Mouse (Mus musculus): Measurements from ENCODE around the gene Sox9.
A peak's percentile ranks its signal among the peaks of the same experiment; 100 is the strongest.

Sox9 gene

DNA sequence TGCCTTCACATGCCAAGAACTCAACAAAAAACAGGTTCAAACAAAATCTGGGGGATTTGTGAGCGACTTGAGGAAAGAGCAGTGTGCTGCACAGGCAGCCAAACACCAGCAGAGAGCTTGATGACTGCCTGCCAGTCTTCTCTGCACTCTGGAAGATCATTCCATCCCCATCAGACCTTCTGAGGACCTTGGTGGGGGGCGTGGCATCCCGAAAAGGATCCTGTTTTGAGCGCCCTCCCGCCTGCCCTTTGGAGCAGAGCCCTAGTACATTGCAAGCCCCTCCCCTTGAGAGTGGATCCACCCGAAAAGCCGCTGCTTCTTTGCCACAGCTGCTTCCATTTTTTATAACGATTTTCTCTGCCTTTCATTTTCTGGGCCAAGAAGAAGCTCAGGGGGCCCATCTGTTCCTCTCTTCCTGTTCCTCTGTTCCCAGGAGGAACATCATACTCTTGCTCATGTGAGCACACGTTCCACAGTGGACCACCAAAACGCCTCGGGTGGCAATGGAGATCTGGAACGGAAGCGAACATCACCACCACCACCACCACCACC lies 16.9 kb downstream of the Sox9 start:
- DNase-seq (ENCODE audit: low spot score in 2 of 2) = no peak

DNA sequence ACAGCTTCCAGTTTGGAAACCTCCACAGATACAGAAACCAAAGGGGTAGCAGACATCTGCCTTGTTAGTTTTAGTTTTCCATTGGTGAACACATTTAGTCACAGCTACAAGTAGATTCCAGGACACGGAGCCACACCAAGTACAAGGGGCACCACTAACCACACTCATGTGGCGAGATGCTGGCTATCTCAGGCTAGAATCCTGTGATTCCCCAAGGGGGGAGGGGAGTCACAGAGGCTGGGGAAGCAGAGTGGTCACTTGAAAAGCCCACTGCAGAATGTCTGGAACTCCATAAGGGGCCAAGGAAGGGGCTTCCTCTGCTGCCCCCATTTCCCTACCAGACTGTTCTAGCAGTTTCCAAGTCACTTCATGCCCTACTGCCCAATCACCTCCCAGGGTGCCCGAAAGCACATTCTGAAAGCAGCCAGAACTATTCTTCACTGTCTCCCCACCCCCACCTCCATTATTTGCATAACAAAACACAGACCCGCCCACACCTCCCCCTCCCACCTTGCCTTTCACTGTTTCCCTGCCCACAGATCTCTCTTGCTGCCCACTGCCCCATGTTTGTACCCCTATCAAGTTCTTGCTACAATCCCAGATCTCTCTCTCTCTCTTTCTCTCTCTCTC lies 19.3 kb downstream of the Sox9 start:
- no peak for DNase-seq (ENCODE audit: low spot score in 2 of 2)

DNA sequence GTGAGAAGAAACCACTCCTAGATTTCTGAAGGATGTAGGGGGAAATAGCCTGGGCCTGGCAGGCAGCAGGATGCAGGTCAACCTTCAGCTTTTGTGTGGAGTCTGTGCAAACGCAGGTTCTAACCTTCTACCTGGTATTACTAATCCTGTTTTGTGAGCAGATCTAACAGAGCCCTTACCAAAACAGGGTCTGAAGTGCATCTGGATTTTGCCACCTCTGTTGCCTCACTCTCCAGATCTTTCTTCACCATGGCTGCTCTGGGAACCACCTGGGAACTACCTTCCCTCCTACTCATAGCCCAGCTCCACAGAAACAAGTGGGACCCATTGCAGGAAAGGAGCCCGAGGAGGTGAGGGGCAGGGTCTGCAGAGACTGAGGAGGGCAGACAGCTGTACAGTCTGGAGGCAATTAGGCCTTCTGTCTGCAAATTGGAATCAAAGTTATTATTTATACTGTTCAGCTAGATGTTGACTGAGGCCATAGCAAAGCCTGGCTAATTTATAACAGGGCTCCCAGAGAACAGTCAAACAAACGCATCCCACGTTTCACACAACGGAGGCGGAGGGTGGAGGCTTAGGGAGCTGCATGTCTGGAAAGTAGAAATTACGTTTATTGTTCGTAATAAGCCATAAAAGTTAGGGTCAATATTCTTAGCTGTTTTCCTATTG lies 25.9 kb downstream of the Sox9 start:
- DNase-seq (ENCODE audit: low spot score in 2 of 2) = no peak

DNA sequence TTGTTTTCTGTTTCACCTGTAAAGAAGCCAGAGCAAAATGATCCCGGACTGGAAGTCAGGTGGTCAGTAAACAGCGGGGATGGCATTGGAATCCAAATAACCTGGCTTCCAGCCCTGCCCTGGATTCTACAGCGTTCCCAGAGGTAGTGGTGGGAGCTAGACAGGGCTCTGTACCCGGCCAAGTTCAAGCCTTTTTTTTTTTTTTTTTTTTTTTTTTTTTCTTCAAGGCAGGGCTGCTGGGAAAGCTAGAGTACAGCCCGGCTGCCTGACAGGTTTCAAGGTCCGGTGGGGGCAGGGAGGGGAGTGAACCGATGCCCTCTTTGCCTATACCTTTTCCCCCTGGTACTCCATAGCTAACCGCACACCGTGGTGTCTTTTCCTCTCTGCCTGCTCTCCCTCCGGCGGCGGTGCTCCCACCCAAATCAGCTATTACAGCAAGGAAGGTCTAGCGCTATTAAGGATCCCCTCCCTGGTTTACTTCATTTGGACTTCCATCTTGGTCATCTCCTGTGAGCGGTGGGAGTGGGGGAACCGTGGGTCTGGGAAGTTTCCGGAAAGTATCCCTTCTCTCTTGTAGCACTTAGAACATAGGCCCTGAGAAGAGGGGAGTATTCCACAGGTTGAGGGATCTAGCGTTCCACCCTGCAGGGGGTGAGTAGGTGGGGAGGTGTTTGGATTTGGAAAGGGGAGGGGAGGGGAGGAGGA lies 28.6 kb downstream of the Sox9 start:
- DNase-seq (ENCODE audit: low spot score in 2 of 2) = no peak

DNA sequence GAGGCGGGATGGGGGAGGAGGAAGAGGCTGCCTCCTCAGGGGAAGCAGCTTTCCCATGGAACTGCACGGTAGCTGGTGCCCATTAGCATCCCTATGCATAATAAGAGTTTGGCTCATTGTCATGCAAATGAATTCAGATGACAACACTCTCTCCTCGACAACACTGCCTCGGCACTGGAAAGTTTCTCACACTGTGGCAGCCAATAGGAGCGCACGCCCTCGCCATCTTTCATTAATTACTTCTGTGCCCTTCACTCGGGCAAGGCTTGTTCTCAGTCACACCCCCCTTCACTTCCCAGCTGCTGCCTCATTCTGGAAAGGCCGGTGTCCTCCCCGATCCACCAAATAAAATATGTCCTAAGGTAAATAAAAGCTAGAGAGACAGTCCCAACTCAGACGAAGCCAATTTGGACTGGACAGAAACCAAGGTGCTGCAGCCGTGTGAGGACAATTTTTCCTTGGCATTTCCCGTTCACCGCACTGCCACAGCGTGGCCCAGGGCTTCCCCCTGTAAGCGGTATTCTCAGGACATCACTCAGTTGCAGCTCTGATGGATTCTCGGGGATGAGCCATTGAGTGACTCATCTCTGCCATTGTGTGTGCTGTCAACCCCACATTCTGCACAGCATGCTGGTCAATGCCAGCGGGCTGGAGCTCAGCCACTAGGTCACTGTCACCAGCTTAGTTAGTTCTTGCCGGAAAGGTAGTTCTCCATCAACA lies 29.3 kb downstream of the Sox9 start:
- DNase-seq (ENCODE audit: low spot score in 2 of 2) = peak; percentile 47 to 57

DNA sequence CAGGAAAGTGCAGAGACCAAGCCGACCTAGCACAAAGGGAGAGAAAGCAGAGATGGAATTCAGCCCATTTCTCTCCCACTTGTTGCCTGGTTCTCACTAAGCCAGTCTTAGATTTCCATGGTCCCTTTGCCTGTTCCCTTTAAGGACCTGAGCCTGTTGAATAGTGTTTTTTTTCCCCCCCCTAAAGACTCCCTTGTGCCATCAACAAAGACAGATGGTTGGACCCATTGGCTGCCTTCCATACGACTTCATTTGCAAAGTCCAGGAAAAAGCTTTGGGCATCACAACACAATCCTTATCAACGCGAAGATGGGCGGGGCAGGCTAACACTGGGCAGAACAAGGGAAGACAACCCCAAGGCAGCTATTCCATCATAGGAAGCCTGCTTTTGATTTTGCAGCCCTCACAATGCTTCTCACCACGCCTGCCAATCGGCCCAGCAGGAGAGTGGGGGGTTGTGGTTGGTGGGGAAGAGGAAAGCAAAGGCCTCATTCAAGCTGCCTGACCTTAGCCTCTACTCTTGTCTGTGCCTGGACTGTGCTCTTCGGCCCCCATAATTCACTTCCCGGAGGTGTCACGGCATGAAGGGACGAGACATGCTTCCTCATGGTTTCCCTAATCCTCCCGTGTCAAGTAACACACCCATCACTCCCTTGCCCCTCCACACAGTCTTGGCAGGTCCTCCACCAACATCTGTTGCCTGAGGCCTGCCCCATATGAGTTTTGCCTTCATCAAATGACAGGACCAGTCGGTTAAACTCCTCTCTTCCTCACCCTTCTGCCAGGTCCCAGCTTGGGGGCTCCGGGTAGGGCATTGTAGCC lies 36.0 kb downstream of the Sox9 start:
- no peak for DNase-seq (ENCODE audit: low spot score in 2 of 2)

DNA sequence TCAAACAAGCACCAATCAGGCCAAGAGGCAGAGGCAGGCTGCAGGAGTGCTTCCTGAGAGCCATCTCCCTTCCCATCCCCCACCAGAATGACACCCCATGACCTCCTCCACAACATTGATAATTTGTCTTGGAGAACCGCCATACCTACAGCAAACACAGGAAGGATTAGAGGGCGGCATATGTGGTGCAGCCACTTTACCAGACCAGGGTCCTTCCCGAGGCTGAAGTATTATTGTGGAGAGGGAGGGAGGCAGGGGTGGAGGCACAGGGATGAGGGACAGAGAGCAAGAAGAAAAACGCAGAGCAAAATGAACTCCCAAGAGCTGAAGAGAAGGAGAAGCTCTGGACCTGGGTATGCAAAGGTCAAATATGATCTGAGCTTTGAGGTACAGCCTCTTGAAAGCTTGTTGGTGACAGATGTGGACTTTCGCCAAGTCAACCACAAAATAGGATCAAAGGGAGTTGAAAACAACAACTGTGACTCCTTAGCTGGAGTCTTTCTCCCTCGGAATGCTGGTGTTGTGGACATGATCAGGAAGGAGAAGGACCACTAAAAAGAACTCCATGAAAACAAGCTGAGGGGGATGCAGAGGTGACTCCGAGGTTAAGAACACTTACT lies 36.7 kb downstream of the Sox9 start:
- no peak for DNase-seq (ENCODE audit: low spot score in 2 of 2)

DNA sequence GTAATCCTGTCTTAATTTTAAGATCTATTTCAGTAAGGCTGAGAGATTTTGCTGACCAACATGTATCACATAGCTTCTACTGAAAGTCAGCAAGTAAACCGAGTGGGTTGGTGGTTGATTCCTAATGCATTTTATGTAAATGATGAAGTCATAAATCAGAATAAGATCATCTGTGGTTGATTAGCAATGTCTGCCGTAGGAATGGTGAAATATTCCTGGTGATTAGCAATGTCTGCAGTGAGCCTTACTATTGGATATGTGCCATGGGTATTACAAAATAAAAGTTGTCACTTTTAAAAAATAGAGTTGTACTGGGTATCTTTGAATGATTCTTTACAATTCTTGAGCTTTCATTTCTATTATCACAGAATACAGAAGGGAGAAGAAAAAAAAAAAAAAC lies 39.5 kb downstream of the Sox9 start:
- DNase-seq (ENCODE audit: low spot score in 2 of 2) = no peak

DNA sequence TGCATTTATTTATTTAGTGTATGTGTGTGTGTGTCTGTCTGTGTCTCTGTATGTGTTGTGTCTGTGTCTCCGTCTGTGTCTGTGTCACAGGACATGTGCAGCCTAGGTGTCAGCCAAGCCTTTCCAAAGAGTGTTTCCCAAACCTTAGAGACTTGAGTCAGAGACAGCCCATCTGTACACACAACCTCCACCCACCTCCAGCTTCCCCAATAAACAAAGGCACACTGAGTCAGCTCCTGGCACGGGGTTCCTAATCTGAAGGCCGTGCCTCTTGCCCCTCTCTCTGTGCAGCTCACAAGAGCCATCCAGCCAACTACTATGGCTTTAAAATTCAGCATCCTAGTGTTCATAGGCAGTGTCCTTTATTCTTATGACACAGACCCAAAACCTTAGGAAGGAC lies 42.1 kb downstream of the Sox9 start:
- DNase-seq (ENCODE audit: low spot score in 2 of 2) = no peak

DNA sequence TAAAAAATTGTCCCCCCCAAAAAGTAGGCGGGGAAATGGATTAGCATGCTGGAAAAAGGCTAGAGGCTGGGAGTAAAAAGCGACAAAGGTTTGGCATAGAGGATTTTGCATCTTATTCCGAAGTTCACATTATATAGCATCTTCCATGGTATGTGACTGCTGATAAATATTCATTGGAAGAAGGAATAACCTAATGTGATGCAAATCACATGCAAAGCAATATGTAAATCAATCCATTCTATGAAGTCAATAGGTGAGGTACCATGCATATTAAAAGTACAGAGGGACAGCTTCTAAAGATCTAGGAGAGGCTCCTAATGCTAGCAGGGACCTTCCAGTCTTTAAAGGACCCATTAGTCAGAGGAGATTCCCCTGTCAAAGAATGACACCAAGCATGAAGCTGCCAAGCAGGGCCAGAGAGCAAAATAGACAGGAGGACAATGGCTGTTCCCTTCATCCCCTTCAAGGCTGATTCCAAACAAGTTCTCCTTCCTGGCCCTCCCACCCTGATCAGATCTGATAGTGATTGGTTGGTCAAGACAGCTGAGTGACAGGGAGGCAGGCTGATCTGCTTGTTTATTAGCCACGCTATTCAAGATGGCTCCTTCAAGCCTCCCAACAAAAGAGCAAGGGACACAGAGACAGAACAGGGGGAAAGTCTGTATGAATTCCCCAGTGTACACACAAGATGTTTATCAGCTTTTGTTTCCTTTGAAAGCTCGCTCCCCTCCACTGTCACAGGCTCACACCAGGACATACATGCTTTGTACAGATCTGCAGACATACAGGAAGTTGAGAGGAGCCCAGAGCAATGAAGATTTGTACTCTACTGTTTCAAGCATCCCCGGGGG lies 44.4 kb downstream of the Sox9 start:
- DNase-seq (ENCODE audit: low spot score in 2 of 2) = no peak

DNA sequence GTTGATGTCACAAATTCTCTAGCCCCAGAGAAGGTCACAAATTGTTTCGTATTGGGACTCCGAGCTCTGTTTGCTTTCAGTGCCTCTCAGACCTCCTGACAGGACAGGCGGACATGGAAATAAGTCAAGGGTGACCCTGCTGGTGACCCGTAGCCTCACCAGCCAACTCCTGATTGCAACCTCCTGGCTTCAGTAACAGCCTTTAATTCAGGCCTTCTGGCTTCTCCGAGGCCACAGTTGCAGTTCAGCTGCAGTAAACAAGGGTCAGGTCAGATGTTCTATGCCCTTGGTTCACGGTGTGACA lies 45.0 kb downstream of the Sox9 start:
- DNase-seq (ENCODE audit: low spot score in 2 of 2) = no peak

DNA sequence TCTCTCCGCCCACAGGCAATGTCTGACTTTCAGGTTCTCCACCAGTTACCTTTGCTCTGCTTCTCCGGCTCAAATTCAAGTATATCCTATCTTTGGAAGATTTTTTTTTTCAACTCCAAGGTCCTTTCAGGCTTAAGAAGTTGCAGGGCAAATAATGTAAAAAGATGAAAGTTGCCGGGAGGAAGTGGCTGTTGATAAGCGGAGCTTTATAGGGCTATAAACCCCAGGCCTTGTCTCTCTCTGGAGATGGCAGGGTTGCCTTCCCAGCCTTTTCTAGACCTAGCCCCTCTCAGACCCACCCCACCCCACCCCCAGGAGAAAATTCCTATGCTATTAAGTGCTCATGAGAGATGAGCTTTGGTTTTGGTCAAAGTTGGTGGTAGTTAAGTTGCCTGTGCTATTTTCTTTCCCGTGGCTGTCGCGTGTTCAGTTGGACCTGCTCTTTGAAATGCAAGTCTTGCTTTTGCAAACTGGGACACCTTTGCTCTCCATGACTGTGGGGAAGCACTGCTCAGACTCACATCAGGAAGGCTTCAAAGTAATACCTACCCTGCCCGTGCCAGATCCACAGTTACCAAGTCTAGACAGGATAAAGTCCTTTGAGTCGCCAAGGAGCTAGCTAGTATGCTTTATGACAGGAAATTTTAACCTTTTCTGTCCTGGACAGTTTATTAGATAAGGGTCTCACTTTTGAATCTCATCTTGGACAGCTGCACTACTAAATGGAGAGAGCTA lies 46.7 kb downstream of the Sox9 start:
- no peak for DNase-seq (ENCODE audit: low spot score in 2 of 2)

DNA sequence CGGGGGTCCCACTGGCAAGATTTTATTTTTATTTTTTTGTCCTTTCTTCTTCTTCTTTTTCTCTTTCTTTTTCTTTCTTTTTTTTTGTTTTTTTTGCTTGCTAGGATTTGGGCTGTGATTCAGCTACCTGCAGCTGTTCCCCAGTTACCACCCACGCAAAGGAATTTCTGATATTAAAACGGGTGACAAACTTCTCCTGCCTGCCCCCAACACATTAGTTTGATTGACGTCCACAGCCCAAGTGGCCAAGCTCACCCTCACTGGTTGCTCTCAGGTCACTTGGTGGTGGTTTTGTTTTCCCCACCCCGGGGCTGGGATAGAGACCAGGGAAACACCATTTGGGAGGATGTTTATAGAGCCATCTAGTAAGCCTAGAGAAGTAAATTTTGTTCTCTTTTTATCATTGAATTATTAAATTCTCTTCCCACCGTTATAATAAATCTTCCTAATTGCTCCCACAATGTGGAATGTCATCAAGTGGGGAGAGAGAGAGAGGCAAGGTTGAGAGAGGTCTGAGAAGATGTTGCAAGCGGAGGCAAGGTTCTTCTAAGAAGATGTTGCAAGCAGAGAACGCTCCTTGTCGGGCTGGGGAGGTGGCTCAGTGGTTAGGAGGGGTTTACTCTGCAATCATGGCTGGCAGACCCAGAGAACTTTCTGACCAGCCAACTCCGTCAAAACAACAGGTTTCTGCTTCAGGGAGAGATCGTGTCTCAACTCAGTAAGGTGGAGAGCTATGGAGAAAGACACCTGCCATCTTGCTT lies 52.4 kb downstream of the Sox9 start:
- no peak for DNase-seq (ENCODE audit: low spot score in 2 of 2)

DNA sequence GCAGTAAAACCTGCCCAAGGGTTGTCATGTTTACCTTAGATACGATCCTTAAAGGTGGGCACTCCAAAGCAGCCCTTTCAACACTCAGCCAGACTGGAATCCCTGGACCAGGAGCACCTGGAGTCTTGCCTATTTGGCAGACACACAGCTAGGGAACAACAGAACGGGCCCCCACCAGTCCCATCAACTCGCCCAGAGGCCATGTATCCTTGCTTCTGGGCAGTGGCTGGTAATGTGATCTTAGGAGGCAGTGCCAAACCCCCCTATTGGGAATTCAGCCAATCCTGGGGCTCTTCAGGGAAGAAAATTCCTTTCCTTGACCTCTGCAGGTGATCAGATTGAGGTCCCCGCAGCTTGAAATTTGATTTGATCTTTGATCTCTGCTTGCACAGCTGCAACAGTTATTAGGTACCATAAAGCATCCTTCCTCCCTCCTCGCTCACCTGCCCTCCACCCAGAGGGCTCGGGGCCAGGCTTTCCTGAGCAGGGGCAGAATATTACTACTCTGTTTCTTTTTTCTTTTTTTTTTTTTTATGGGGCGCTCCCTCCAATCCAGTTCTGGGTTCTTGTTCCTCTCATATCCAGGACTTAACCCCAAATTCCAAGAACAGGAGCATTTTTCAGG lies 53.6 kb downstream of the Sox9 start:
- DNase-seq (ENCODE audit: low spot score in 2 of 2) = no peak
